Mouse (Mus musculus) megakaryocyte-erythroid progenitor cell, adult 5-6 weeks (primary cell): Measurements from ENCODE around the gene Gm32802. TPM values are rescaled to one million over a fixed set of nuclear protein-coding genes. Genes with fewer than 3 reads are reported as not detected.
"Not testable (repeated sequence)": the region's sequence is repeated elsewhere in the genome, so short reads cannot be mapped to it uniquely, and the experiment has no call there.

Source experiments
- ATAC-seq: replicated peaks from 2 replicates; pipeline ENCODE4 v1.8.0; 2016; ENCODE audit warnings: mild to moderate bottlenecking, inconsistent platforms; ENCODE audit not compliant: severe bottlenecking, poor library complexity, low FRiP score, low TSS enrichment
- total RNA-seq, 2 experiments: library from RNA; stranded (forward) in 1 of 2; stranded (reverse) in 1 of 2; fragments of 200-1000, 215-1000 nt in 1 of 2; fragments of >200 nt in 1 of 2; fragmentation: Nextera tagmentation in 1 of 2; gene quantifications; 2 replicates each; pipeline ENCODE4 v1.2.3; 2014 to 2017

The Gm32802 gene
- total RNA-seq (2014; fragmentation: Nextera tagmentation) (not detected in 2 replicates), total RNA-seq (2017) (0.42 TPM in 1 of 2 replicates, not detected in the other)

DNA sequence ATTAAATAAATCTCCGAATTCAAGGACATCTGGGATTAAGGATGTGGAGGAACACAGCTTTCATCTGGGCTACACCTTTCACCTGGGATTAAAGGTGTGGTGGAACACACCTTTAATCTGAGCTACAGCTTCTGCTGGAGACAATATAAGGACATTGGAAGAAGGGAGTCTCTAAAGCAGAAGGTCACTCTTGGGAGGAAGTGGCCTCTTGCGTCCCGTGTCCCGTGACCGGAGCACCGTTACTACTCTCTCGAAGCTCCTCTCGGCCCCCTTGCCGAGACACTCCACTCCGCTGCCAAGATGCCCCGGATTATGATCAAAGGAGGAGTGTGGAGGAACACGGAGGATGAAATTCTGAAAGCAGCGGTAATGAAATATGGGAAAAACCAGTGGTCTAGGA is at the start of gene Gm32802:
Gene Gm32802, plus strand, starts transcription at position 301 of the 400 bp plus-strand sequence.
- not testable (repeated sequence) for ATAC-seq

DNA sequence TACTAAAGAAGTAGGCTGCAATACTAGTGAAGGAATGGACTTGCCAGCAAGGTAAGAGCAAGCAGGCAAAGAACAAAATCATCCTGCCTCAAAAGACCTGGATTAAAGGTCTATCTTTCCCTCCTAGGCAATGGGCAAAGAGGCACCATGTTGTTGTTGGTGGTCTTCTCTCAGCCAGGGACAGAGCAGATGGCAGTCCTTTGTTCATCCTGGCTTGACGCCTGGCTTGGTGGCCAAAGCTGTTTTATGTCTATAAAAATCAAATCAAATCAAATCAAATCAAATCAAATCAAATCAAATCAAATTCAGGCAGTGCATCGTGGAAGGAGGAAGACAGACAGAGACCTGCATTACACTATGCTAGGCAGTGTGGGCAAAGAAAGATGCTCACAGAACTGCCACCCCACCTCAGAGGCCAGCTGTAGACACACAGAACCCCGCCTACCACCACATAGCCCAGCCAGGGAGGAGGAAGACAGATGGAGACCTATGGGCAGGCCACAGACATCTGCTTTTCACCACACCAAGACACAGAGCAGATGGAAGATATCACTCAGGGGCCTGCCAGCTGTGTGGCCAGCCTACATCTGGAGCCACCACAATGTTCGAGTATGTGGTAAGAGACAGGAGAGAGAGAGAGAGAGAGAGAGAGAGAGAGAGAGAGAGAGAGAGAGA is 42.6 kb upstream of the Gm32802 start:
- ATAC-seq = not testable (repeated sequence)

DNA sequence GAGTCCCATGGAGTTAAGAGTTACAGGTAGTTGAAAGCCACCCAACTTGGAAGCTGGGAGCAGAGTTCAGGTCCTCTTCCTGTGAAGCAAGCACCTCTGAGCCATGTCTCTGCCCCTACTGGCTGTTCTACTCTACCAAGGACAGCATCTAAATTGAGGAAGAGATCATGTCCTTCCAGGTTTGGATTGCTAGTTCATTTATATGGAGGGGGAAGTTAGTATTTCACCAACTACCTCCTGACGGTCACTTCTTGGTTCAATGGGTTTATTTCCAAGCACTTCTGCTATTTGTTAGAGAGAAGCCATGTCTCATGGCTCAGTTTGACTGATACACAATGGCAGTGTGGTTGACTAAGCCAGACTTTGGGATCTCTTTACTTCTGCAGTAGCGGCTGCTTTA is 30.9 kb upstream of the Gm32802 start:
- ATAC-seq = not testable (repeated sequence)

DNA sequence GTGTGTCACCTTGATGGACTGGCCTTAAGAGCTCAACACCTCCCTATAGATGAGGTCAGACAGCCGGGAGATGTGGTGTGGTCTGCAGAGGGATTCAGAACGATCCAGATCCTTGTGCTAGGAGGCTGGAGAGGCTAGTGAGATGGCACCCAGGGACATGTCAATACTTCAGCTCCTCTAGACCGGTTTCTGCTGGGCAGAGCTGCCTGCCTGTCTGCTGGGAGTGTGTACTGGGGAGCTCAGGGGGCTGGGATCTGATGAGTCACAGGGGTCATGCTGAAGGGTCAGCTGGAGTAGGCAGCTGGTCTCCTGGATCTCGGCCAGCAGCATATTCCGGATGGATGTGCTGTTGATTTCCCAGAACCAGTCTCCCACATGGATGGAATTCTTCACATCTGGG is 25.9 kb upstream of the Gm32802 start:
- 0 out of 2 replicates have a peak, but pooled peaks have one; percentile 30 for ATAC-seq

DNA sequence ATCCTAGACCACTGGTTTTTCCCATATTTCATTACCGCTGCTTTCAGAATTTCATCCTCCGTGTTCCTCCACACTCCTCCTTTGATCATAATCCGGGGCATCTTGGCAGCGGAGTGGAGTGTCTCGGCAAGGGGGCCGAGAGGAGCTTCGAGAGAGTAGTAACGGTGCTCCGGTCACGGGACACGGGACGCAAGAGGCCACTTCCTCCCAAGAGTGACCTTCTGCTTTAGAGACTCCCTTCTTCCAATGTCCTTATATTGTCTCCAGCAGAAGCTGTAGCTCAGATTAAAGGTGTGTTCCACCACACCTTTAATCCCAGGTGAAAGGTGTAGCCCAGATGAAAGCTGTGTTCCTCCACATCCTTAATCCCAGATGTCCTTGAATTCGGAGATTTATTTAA is 17.8 kb upstream of the Gm32802 start, which contains the start of gene Gm32717:
Gene Gm32717, minus strand, starts transcription at position 101 of the 400 bp plus-strand sequence.
- not testable (repeated sequence) for ATAC-seq

DNA sequence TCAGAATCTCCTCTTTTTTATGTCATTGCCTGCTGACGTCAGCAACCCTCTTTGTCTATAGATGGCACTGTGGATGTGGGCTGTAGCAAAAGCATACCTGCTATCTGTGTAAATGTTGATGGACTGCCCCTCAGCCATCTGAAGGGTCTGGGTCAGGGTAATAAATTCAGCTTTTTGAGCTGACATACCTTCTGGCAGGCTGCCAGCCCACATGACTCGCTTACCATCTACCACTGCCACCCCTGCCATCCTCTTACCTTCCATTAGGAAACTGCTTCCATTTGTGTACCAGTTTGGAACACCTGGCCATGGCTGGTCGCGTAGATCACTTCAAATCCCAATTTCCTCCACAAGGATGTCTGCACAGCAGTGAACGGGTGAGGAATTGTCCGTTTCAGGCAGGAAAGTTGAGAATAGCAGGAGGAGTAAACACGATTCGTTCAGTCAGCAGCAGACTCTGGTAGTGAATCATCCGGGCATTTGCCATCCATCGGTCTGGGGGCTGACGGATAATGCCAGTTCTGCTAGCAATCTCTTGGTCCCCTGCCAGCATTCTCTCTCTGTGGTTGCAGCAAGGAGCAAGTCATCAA is 9.4 kb upstream of the Gm32802 start:
- ATAC-seq = not testable (repeated sequence)

DNA sequence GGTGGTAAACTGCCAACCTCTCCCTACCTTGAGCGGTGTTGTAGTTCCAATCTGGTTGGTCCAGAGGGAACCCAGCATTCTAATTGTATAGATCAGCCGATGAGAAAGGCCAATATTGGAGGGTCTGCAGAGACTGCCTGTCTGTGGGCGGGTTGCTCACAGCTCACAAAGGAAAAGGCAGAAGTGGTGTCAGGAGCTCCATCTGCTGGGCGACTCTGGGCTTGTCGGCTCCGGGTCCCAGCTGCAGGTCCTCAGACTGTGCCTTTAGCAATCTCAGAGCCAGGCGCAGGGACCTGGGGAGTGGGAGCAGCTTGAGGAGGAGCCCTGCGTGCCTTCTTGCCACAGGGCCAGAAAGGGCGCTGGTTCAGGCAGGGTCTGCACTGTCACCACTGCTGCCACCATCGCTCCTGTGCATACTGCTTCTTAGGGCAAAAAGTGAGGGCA is 7.6 kb upstream of the Gm32802 start:
- no peak for ATAC-seq

DNA sequence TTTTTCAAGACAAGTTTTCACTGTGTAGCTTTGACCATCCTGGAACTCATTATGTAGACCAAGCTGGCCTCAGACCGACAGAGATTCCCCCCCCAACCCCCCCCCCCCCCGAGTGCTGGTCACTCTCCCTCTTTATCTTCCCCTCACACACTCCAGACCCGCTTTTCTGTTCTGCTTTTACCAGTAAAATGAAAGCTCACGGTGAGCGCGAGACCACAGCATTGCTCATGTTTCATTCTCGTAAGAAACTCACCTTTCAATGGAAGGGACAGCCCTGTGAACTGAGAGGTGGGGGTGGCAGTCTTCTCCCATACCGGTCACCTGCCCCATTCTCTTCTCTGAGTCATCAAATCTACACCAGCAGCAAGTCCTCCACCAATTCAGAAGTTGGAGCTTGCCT is 10.3 kb downstream of the Gm32802 start:
- ATAC-seq = not testable (repeated sequence)

DNA sequence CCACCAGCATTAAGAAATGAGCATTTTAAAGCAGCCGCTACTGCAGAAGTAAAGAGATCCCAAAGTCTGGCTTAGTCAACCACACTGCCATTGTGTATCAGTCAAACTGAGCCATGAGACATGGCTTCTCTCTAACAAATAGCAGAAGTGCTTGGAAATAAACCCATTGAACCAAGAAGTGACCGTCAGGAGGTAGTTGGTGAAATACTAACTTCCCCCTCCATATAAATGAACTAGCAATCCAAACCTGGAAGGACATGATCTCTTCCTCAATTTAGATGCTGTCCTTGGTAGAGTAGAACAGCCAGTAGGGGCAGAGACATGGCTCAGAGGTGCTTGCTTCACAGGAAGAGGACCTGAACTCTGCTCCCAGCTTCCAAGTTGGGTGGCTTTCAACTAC is 12.9 kb downstream of the Gm32802 start:
- not testable (repeated sequence) for ATAC-seq

DNA sequence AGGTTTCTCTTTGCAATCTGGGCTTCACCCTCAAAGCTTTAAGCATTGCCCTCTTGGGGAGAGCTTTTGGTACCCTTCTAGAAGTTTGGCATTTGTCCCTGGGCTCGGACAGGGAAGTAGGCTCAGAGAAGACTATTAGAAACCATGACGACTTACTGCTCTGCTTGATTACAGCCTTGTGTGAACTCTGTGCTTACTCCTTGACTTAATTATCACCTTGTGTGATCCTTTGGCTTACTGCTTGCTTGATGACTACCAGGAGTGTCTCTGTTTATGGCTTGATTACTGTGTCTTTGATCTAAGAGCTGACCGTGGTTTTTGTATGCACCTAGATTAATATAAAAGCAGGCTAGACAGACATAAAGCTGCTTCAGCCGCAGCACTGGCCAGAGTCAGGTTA is 19.6 kb downstream of the Gm32802 start:
- ATAC-seq = not testable (repeated sequence)

DNA sequence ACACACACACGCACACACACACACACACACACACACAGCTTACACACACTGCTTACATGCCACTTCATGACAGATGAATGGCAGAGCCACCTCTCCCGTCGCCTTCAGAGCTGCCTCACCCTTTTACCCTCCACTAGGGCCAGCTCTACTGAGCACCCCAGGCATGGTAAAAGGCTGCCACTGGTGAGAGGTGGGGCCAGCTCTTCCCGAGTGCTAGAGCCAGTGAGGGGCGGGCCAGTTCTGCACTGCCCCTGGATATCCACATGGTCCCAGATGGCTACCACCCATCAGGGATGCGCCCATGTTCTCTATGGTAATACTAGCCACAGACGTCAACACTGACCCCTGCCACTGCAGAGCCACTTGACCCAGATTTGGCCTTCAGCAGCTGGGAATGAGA is 24.1 kb downstream of the Gm32802 start:
- ATAC-seq = not testable (repeated sequence)

DNA sequence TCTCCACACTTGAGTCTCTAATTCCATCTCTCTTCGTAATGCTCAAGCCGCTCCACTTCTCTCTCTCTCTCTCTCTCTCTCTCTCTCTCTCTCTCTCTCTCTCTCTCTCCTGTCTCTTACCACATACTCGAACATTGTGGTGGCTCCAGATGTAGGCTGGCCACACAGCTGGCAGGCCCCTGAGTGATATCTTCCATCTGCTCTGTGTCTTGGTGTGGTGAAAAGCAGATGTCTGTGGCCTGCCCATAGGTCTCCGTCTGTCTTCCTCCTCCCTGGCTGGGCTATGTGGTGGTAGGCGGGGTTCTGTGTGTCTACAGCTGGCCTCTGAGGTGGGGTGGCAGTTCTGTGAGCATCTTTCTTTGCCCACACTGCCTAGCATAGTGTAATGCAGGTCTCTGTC is 24.5 kb downstream of the Gm32802 start:
- ATAC-seq = not testable (repeated sequence)

DNA sequence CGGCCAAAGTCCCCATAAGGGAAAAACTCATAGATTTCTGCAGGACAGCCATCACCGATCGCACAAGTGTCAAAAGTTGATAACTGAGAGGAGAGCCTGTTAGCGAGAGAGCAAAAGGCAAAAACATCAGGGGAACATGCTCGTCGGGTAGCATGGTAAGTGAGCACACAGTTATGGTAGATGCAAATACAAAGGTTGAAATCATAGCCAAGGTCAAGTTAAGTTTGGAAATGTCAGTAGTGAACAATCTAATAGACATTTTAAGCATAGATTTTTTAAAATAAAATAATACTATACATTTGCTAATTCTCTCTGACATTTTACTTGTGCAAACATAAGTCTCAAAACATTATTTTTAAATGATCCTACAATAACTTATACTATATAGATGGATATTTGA is 36.5 kb downstream of the Gm32802 start, which contains the start of gene Iltifb:
Gene Iltifb, minus strand, starts transcription at position 101 of the 400 bp plus-strand sequence.
- ATAC-seq = no peak

DNA sequence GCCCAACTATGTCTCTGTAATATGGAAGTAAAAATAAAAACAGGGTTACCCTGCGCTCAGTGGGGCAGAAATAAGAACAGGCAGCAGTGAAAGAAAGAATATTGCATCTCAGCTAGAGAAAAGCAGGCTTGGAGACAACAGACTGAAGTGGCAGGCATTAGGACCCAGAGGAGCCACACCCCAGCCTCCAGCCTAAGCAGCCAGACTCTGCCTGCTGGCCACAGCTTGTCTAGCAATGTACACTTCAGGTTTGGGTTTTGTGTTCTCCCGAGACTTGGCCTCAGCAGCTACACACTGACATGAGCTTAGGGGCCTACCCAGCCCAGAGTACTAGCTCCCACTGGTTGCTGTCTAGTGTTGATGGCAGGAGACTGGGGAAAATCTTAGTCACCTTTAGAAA is 43.6 kb downstream of the Gm32802 start:
- peak; percentile 73; the same call in 1 of the 2 replicates for ATAC-seq

Other genes starting within 250 kb of the Gm32802 start
- 10.9 and 13.6 TPM in 2 replicates for gene Mdm1, start 116.9 kb upstream of the Gm32802 start, total RNA-seq (2014; fragmentation: Nextera tagmentation)
- gene Mdm1, start 116.9 kb upstream of the Gm32802 start, total RNA-seq (2017) = 25.2 and 29.6 TPM in 2 replicates
- gene Il22, start 53.7 kb upstream of the Gm32802 start, total RNA-seq (2014; fragmentation: Nextera tagmentation) = not detected in 2 replicates
- not detected in 2 replicates for gene Il22, start 53.7 kb upstream of the Gm32802 start, total RNA-seq (2017)
- not detected in 2 replicates for gene Gm32717, start 17.9 kb upstream of the Gm32802 start, total RNA-seq (2014; fragmentation: Nextera tagmentation)
- 0.42 TPM in 1 of 2 replicates, not detected in the other for gene Gm32717, start 17.9 kb upstream of the Gm32802 start, total RNA-seq (2017)
- not detected in 2 replicates for gene Iltifb, start 36.4 kb downstream of the Gm32802 start, total RNA-seq (2014; fragmentation: Nextera tagmentation)
- gene Iltifb, start 36.4 kb downstream of the Gm32802 start, total RNA-seq (2017) = not detected in 2 replicates
- gene Gm9040, start 68.3 kb downstream of the Gm32802 start, total RNA-seq (2014; fragmentation: Nextera tagmentation) = not detected in 2 replicates
- gene Gm9040, start 68.3 kb downstream of the Gm32802 start, total RNA-seq (2017) = not detected in 2 replicates
- not detected in 2 replicates for gene Gm9044, start 73.7 kb downstream of the Gm32802 start, total RNA-seq (2014; fragmentation: Nextera tagmentation)
- gene Gm9044, start 73.7 kb downstream of the Gm32802 start, total RNA-seq (2017) = not detected in 2 replicates
- gene Gm9045, start 79.1 kb downstream of the Gm32802 start, total RNA-seq (2014; fragmentation: Nextera tagmentation) = 0.09 TPM in 1 of 2 replicates, not detected in the other
- gene Gm9045, start 79.1 kb downstream of the Gm32802 start, total RNA-seq (2017) = 0.08 TPM in 1 of 2 replicates, not detected in the other
- gene Gm9046, start 84.6 kb downstream of the Gm32802 start, total RNA-seq (2014; fragmentation: Nextera tagmentation) = not detected in 2 replicates
- not detected in 2 replicates for gene Gm9046, start 84.6 kb downstream of the Gm32802 start, total RNA-seq (2017)
- gene Gm9048, start 90.0 kb downstream of the Gm32802 start, total RNA-seq (2014; fragmentation: Nextera tagmentation) = not detected in 2 replicates
- not detected in 2 replicates for gene Gm9048, start 90.0 kb downstream of the Gm32802 start, total RNA-seq (2017)
- gene Gm9049, start 95.4 kb downstream of the Gm32802 start, total RNA-seq (2014; fragmentation: Nextera tagmentation) = 0.09 TPM in 1 of 2 replicates, not detected in the other
- gene Gm9049, start 95.4 kb downstream of the Gm32802 start, total RNA-seq (2017) = 0.08 TPM in 1 of 2 replicates, not detected in the other
- gene Ifng, start 182.4 kb downstream of the Gm32802 start, total RNA-seq (2014; fragmentation: Nextera tagmentation) = not detected in 2 replicates
- 6.3 and 18.8 TPM in 2 replicates for gene Ifng, start 182.4 kb downstream of the Gm32802 start, total RNA-seq (2017)